Mouse (Mus musculus): ENCODE results near the gene Arhgap44. TPM values are rescaled to one million over a fixed set of nuclear protein-coding genes. Genes with fewer than 3 reads are reported as not detected.

Gene Arhgap44
- total RNA-seq, 2 experiments from 2014 or later = 136 to 139 TPM

GRCm38 (mm10) chr11:65148441-65148840 is 14.3 kb downstream of the Arhgap44 start:
- DNase-seq (ENCODE audit: extremely low spot score in 1 of 2, low spot score in 2 of 2) = no peak
- intact Hi-C loops (cut with DNase I) = no loop called here

DNA sequence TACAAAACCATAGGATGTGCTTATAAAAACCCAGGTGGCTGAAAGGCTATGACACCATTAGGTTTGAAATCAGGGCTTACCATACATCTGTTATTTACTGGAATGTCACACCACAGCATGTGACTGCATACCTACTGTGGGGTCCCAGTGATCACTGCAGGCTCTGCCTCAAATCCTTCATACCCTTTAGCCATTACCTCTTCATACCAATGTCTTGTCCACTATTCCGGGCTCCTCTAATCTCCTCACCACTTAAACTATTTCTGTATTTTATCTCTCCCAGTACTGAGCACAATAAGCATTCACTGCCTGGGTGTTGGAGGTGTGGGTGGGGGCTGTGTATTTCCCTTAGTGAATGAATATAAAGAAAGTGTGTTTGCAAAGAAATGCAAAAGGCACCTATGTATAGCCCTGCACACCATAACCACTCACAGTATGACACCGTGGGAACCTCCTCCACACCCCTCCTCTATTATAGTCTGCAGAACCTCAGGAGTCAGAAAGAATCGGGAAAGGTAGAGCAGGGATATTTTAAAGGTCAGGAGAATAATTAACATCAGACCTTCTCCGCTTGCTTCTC is 19.8 kb downstream of the Arhgap44 start:
- intact Hi-C loops (cut with DNase I) = no loop called here
- no peak for DNase-seq (ENCODE audit: extremely low spot score in 1 of 2, low spot score in 2 of 2)

- intact Hi-C loops (cut with DNase I) = no loop called here
- DNase-seq (ENCODE audit: extremely low spot score in 1 of 2, low spot score in 2 of 2) = no peak
These were observed 23.7 kb downstream of the Arhgap44 start for GRCm38 (mm10) chr11:65139030-65139429.

DNA sequence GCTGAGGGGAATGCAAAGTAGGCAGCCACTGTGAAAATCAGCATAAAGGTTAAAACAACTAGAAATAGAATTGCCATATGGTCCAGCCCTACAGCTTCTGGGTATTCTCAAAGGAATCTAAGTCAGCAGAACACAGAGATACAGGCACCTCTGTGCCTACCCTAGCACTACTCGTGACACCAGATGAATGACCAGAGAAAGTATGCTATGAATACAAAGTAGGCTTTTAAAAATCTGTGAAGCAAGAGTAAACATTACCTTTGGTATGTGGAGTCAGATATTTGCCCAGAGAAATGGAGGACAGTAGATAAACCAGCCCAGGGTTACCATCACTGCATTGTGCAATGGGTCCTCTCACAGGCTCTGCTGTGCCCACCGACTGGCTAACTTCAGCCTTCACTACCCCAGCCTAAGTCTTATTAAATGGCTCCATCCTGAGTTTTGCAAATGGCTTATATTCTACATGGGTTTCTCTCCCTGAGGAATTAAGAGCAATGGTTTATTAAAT is 25.6 kb downstream of the Arhgap44 start:
- no peak for DNase-seq (ENCODE audit: extremely low spot score in 1 of 2, low spot score in 2 of 2)

GRCm38 (mm10) chr11:65135251-65135739 is 27.5 kb downstream of the Arhgap44 start:
- intact Hi-C loops (cut with DNase I) = no loop called here
- no peak for DNase-seq (ENCODE audit: extremely low spot score in 1 of 2, low spot score in 2 of 2)

More for the DNA sequence above, 25.6 kb downstream of the Arhgap44 start:
- intact Hi-C loops (cut with DNase I) = no loop called here

DNA sequence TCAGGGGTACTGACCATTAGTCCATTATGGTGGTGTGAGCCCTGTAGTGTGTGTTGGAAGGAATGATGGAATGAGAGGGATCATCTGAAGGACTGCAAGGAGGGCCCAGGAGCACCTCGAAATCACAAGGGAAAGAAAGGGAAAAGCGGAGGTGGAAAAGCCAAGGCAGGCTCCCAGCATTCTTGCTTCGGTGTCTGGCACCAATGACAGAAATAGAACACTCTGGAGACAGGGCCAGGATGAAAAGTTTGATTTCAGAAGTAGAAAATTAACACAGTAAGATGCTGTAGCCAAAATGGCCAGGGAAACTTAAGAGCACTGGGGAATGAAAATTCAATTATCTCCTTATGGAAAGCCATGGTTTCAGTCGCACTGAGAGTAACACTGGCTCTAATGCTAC is 29.1 kb downstream of the Arhgap44 start:
- intact Hi-C loops (cut with DNase I) = no loop called here
- no peak for DNase-seq (ENCODE audit: extremely low spot score in 1 of 2, low spot score in 2 of 2)

DNA sequence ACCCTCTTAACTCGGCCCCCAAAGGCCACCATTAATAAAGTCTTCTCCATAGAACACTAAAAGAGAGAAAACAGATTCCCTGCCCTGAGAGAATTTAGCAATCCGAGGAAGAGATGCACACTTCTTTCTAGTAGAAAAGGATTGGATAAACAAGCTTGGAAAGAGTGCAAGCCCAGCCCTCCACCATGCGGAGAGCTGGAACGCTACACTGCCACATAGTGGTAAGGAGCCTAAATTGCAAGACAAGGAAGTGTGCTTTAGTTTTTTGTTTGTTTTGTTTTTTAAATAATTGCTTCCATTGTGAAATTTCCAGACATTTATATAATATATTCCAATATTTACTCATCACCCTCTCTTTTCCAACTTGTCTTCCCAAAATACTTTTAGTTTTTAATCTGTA is 33.7 kb downstream of the Arhgap44 start:
- intact Hi-C loops (cut with DNase I) = no loop called here

DNA sequence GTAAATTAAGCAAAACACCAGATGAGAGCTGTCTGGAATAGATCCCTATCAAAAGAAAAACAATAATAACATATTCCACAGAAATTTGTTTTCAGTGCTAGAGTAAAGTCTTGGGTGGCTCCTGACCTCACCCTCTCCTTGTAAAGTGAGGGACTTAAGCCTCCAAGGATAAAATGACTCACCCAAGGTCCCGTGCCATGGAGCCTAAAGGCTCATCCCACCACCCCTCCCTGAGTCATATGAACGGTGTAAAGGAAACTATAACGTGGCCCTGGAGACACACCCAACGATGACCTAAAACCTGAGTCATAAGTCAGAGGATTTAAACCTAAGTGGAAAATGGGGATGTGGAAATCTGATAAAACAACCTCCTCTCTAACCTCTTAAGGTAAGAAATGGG is 34.1 kb downstream of the Arhgap44 start:
- intact Hi-C loops (cut with DNase I) = no loop called here
- DNase-seq (ENCODE audit: extremely low spot score in 1 of 2, low spot score in 2 of 2) = no peak

More for the DNA sequence above, 33.7 kb downstream of the Arhgap44 start:
- DNase-seq (ENCODE audit: extremely low spot score in 1 of 2, low spot score in 2 of 2) = no peak

DNA sequence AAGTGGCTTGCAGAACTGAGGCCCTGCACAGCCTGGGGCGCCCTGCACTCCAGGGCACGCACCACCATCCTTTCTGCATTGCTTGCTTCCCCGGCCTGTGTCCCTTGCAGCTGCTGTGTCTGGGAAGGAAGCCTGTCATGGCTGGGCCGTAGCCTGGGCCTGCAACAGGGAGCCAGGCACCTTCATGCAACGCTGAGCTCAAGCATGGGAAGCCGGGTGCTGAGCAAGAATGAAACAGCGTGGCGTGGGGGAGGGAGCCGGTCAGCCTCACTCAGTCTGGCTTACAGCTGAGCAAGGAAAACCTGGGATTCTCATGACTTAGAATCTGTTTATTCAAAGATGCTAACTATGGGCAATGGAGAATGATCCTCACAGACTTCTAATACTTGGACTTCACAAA is 36.2 kb downstream of the Arhgap44 start:
- intact Hi-C loops (cut with DNase I) = no loop called here
- peak; percentile 19 to 57 for DNase-seq (ENCODE audit: extremely low spot score in 1 of 2, low spot score in 2 of 2)

DNA sequence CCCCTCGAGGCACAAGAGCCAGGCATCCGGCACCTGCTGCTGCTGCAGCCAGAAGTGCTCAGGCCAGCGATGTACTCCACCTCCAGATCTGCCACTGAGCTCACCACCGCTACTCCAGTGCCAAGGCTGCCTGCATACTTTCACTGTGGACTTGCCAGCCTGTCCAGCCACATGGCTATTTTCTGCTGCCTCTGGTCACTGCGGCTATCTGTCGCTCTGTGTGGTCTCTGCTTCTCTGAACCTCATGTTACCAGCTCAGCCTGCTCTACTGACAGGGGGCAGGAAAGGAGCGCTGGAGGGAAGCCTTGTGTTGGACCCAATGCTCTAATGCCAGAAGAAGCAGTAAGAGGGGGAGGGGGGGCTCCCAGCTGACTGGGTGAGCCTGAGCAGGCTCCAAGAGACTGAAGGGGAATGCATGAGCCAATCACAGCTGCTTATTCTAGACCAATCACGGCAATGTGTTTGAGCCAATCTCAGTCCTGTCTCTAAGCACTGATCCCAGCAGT is 37.8 kb downstream of the Arhgap44 start:
- DNase-seq (ENCODE audit: extremely low spot score in 1 of 2, low spot score in 2 of 2) = peak; percentile 44 to 66
- intact Hi-C loops (cut with DNase I) = no loop called here

DNA sequence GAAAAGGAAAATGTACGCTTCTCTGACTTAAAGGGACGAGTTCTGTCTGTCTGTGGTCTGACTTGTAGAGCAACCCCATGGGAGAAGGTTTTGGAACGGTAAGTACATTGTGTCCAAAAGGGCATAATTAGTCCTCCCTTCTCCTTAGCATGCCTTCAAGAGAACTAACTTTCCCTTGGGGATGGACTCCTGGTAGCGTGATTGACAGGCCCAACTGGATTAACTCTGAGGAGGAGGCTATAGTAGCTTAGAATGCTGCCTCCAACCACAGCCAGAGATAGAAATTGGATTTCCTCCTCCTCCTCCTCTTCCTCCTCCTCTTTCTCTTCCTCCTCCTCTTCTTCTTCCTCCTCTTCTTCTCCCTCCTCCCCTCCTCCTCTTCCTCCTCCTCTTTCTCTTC is 42.5 kb downstream of the Arhgap44 start:
- no peak for DNase-seq (ENCODE audit: extremely low spot score in 1 of 2, low spot score in 2 of 2)
- intact Hi-C loops (cut with DNase I) = no loop called here

- DNase-seq (ENCODE audit: extremely low spot score in 1 of 2, low spot score in 2 of 2) = no peak
- intact Hi-C loops (cut with DNase I) = no loop called here
These were observed 47.0 kb downstream of the Arhgap44 start for GRCm38 (mm10) chr11:65115811-65116210.

DNA sequence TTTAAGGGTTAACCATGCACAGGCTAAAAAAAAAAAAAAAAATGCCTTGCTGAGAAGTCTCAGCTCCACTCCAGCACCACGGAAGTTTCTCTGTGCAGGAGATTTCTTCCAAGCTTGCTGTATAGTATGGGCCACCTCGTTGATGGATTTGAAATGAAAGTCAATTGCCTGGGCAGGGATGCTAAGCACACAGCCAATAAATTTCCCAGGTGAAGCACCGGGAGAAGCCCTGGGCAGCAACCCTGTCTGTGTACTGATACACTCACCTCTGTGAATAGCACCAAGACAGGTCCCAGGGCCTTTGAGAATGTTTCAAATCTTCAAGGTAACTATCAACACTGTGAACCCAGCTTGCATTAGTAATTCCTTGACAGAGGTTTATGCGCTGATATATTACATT is 50.7 kb downstream of the Arhgap44 start:
- intact Hi-C loops (cut with DNase I) = no loop called here
- no peak for DNase-seq (ENCODE audit: extremely low spot score in 1 of 2, low spot score in 2 of 2)

GRCm38 (mm10) chr11:65111651-65112050 is 51.1 kb downstream of the Arhgap44 start:
- no peak for DNase-seq (ENCODE audit: extremely low spot score in 1 of 2, low spot score in 2 of 2)
- intact Hi-C loops (cut with DNase I) = no loop called here

- intact Hi-C loops (cut with DNase I) = no loop called here
- DNase-seq (ENCODE audit: extremely low spot score in 1 of 2, low spot score in 2 of 2) = no peak
These were observed 52.7 kb downstream of the Arhgap44 start for GRCm38 (mm10) chr11:65110058-65110457.

- peak in 1 of 2 experiments; percentile 42 for DNase-seq (ENCODE audit: extremely low spot score in 1 of 2, low spot score in 2 of 2)
These were observed 55.0 kb downstream of the Arhgap44 start for GRCm38 (mm10) chr11:65107734-65108171.

DNA sequence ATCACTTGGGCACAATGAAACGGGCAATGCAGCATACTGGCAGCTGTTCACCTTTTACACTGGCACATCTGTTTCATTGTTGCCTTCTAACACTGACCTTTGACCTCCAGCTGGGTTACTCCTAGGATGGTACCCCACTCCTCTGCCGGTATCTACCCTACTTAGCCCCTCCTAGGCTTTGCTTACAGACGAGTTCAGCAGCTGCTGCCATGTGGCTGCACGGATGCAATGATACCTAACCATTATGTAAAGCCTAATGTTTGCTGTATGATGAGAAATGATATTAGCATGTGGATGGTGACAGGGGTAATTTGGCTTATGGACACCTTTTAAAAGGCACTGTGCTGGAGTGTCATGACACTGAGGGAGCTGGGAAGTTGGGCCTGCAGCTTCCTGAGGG is 55.6 kb downstream of the Arhgap44 start:
- no peak for DNase-seq (ENCODE audit: extremely low spot score in 1 of 2, low spot score in 2 of 2)
- intact Hi-C loops (cut with DNase I) = no loop called here

More at GRCm38 (mm10) chr11:65107734-65108171, 55.0 kb downstream of the Arhgap44 start:
- intact Hi-C loops (cut with DNase I) = no loop called here

- DNase-seq (ENCODE audit: extremely low spot score in 1 of 2, low spot score in 2 of 2) = no peak
- intact Hi-C loops (cut with DNase I) = no loop called here
These were observed 58.7 kb downstream of the Arhgap44 start for GRCm38 (mm10) chr11:65104076-65104475.

GRCm38 (mm10) chr11:65101206-65101605 is 61.6 kb downstream of the Arhgap44 start:
- no peak for DNase-seq (ENCODE audit: extremely low spot score in 1 of 2, low spot score in 2 of 2)
- intact Hi-C loops (cut with DNase I) = no loop called here

DNA sequence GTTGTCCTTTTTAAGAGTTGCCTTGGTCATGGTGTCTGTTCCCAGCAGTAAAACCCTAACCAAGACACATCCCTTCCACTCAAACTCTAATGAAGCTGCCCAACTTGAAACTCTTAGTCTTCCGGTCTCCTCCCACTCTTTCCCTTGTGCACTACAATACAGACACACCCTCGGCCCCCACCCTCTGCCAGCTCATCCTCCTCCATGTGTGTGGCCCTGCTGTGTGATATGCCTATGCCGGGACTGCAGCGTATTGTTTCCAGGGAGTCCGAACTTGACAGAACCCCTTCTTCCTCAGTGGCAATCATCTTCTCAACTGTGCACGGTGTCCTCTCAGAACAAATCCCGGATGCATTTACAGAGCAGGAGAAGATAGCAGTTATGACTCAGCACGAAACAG is 62.7 kb downstream of the Arhgap44 start:
- intact Hi-C loops (cut with DNase I) = no loop called here
- DNase-seq (ENCODE audit: extremely low spot score in 1 of 2, low spot score in 2 of 2) = no peak
